Mouse (Mus musculus): ENCODE measurements at regions not wholly inside any gene's neighbourhood (a gene's known extent, or its start where the extent isn't known, plus 50 kb on each side); places are given as distances from the start of the nearest gene placed in this dataset.

- H3K9ac ChIP-seq (ENCODE audit: control insufficient read depth, low read depth, low read length, poor library complexity, severe bottlenecking) = no peak overlapping the region
- H3K27ac ChIP-seq (ENCODE audit: control insufficient read depth, low read depth, low read length) = no peak overlapping the region
- TF ChIP-seq UBTF (IDR thresholded peaks at IDR 0.05; ENCODE audit: borderline replicate concordance, insufficient read depth, low read depth, low read length) = no peak
- no peak overlapping the region for H3K4me3 ChIP-seq (ENCODE audit: control insufficient read depth in 1 of 2, insufficient read depth in 1 of 2, low read depth in 2 of 2, low read length in 2 of 2)
- H3K27me3 ChIP-seq (ENCODE audit: control insufficient read depth in 1 of 2, insufficient read depth in 2 of 2, low read length in 2 of 2) = no peaks in the 10 kb centered on the region
- no peaks in the 10 kb centered on the region for H3K79me2 ChIP-seq (ENCODE audit: control insufficient read depth, insufficient read depth, low read length, poor library complexity)
- no peaks in the 10 kb centered on the region for H3K9me3 ChIP-seq (replicated peaks; ENCODE audit: insufficient read depth, low read length)
- H3K36me3 ChIP-seq (ENCODE audit: control insufficient read depth in 1 of 2, insufficient read depth in 2 of 2, low read length in 2 of 2) = no peaks in the 10 kb centered on the region
- peak; percentile 17 for DNase-seq (ENCODE audit: low read depth, low spot score)
- H3K4me1 ChIP-seq (ENCODE audit: control insufficient read depth in 1 of 2, insufficient read depth in 2 of 2, low read length in 2 of 2) = no peaks in the 10 kb centered on the region
Observed at GRCm38 (mm10) chr2:46149848-46150247, 1032.7 kb upstream of the Zeb2 start.

- Histone ChIP-seq H3K4me1 (ENCODE audit: control insufficient read depth in 1 of 2, insufficient read depth in 2 of 2, low read length in 2 of 2) (peaks cover 0 to 7% of the 10 kb centered on the region in 2 experiments; a peak in 2 of 4 replicates), H3K4me3 (ENCODE audit: control insufficient read depth in 1 of 2, insufficient read depth in 1 of 2, low read depth in 2 of 2, low read length in 2 of 2) (no peak overlapping the region), H3K9ac (ENCODE audit: control insufficient read depth, low read depth, low read length, poor library complexity, severe bottlenecking) (no peak overlapping the region), H3K27ac (ENCODE audit: control insufficient read depth, low read depth, low read length) (no peak overlapping the region), H3K36me3 (ENCODE audit: control insufficient read depth in 1 of 2, insufficient read depth in 2 of 2, low read length in 2 of 2) (no peaks in the 10 kb centered on the region; a peak in 1 of 4 replicates), H3K9me3 (replicated peaks; ENCODE audit: insufficient read depth, low read length) (no peaks in the 10 kb centered on the region), H3K27me3 (ENCODE audit: control insufficient read depth in 1 of 2, insufficient read depth in 2 of 2, low read length in 2 of 2) (no peaks in the 10 kb centered on the region), H3K79me2 (ENCODE audit: control insufficient read depth, insufficient read depth, low read length, poor library complexity) (no peaks in the 10 kb centered on the region)
- TF ChIP-seq HCFC1 (IDR thresholded peaks at IDR 0.05; ENCODE audit: low read depth, low read length) = no peak
- TF ChIP-seq KAT2A (conservative IDR thresholded peaks at IDR 0.05; ENCODE audit: low read depth, low read length) = no peak
- peak; percentile 77 for TF ChIP-seq GATA1 (IDR thresholded peaks at IDR 0.05; ENCODE audit: low read depth, low read length)
- TF ChIP-seq NRF1 (IDR thresholded peaks at IDR 0.05; ENCODE audit: insufficient read depth, low read depth, low read length, poor library complexity, severe bottlenecking) = no peak
- no peak for TF ChIP-seq MEF2A (IDR thresholded peaks at IDR 0.05; ENCODE audit: extremely low read depth, insufficient replicate concordance, low read depth, low read length, poor library complexity, severe bottlenecking)
- TF ChIP-seq UBTF (IDR thresholded peaks at IDR 0.05; ENCODE audit: borderline replicate concordance, insufficient read depth, low read depth, low read length) = no peak
- no peak for TF ChIP-seq TBP (IDR thresholded peaks at IDR 0.05; ENCODE audit: low read depth, low read length)
- TF ChIP-seq RCOR1 (IDR thresholded peaks at IDR 0.05; ENCODE audit: low read depth, low read length) = peak; percentile 88
- no peak for TF ChIP-seq MYB (IDR thresholded peaks at IDR 0.05; ENCODE audit: low read depth, low read length)
- TF ChIP-seq JUND (IDR thresholded peaks at IDR 0.05; ENCODE audit: low read depth, low read length) = no peak
- peak; percentile 78 for TF ChIP-seq TCF12 (IDR thresholded peaks at IDR 0.05; ENCODE audit: low read depth, low read length)
- no peak for TF ChIP-seq TAL1 (IDR thresholded peaks at IDR 0.05; ENCODE audit: low read length)
- TF ChIP-seq MAZ (IDR thresholded peaks at IDR 0.05; ENCODE audit: low read depth, low read length) = no peak
- no peak for TF ChIP-seq CHD2 (IDR thresholded peaks at IDR 0.05; ENCODE audit: low read length)
- peak; percentile 59 to 67 for TF ChIP-seq EP300 (IDR thresholded peaks at IDR 0.05; ENCODE audit: low read depth in 1 of 2, low read length in 2 of 2)
- TF ChIP-seq SMC3 (IDR thresholded peaks at IDR 0.05; ENCODE audit: low read depth, low read length) = no peak
- DNase-seq (ENCODE audit: low read depth, low spot score) = peak; percentile 35
Observed at GRCm38 (mm10) chr2:46119871-46120270, 1002.7 kb upstream of the Zeb2 start.
